Mouse (Mus musculus): ENCODE data around the gene Kcnk3. TPM values are rescaled to one million over a fixed set of nuclear protein-coding genes. Genes with fewer than 3 reads are reported as not detected.

Kcnk3 gene
- polyA plus RNA-seq, 1 experiment from 2014 or later: 0.12 TPM

GRCm38 (mm10) chr5:30611689-30612088 is 23.7 kb downstream of the Kcnk3 start:
- no peak overlapping the region for H3K4me3 ChIP-seq (ENCODE audit: low read depth, low read length)
- H3K36me3 ChIP-seq (ENCODE audit: control insufficient read depth, insufficient read depth, low read length): no peaks in the 10 kb centered on the region
- DNase-seq (ENCODE audit: low spot score) (no peak), ATAC-seq (ENCODE audit: insufficient number of reproducible peaks, low FRiP score, low TSS enrichment, low read depth) (no peak)
- 53% methylated on average over 3 of the region's 3 CpGs for WGBS
- no peak overlapping the region for H3K4me2 ChIP-seq (ENCODE audit: low read depth, severe bottlenecking)
- H3K9me3 ChIP-seq (ENCODE audit: control insufficient read depth, low read length): no peaks in the 10 kb centered on the region
- no peaks in the 10 kb centered on the region for H3K4me1 ChIP-seq (ENCODE audit: control insufficient read depth, insufficient read depth, low read length)
- H3K9ac ChIP-seq (ENCODE audit: low read length): no peak overlapping the region
- no peaks in the 10 kb centered on the region for H3K27me3 ChIP-seq (ENCODE audit: control insufficient read depth, insufficient read depth, low read length)
- no peak overlapping the region for H3K27ac ChIP-seq (replicated peaks; ENCODE audit: low read depth, low read length)

DNA sequence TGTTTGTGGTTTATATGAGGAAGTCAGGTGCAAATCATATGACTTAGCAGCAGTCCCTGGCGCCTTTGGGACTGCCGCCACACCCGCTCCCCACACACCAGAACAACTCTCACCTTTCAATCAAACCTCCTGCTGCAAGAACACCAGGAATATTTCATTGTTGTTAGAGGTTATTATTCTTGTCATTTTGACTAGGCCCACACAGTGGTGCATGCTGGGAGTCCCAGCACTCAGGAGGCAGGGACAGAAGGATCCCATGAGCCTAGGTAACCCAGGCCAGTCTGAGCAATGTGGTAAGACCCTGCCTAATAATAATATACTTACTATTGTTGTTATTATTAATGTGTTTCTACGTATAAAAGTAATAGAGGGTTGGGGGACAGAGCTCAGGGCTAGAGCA is 24.6 kb downstream of the Kcnk3 start:
- 91% methylated on average over 4 of the region's 4 CpGs for WGBS
- Histone ChIP-seq H3K27ac (replicated peaks; ENCODE audit: low read depth, low read length) (no peak overlapping the region), H3K9me3 (ENCODE audit: control insufficient read depth, low read length) (no peaks in the 10 kb centered on the region), H3K36me3 (ENCODE audit: control insufficient read depth, insufficient read depth, low read length) (no peaks in the 10 kb centered on the region), H3K27me3 (ENCODE audit: control insufficient read depth, insufficient read depth, low read length) (no peaks in the 10 kb centered on the region), H3K9ac (ENCODE audit: low read length) (no peak overlapping the region), H3K4me1 (ENCODE audit: control insufficient read depth, insufficient read depth, low read length) (no peaks in the 10 kb centered on the region), H3K4me3 (ENCODE audit: low read depth, low read length) (no peak overlapping the region), H3K4me2 (ENCODE audit: low read depth, severe bottlenecking) (no peak overlapping the region)
- ATAC-seq (ENCODE audit: insufficient number of reproducible peaks, low FRiP score, low TSS enrichment, low read depth): no peak
- DNase-seq (ENCODE audit: low spot score): no peak

DNA sequence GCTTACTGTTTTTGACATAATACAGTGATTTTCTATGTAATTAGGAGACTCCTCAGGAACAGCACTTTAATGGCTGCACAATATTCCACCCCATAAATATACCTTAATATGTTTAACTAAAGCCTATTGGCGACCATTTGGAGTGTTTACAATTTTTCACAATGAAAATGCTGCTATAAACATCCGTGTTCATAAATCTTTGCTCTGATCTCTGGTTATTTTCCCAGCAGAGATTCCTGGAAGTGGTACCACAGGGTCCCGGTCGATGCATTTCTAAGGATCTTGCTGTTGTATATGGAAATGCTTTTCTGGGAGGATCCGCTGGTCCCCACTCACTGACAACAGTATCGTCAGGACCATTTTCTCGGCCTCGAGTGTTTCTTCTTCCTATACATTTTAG is 25.3 kb downstream of the Kcnk3 start:
- H3K27me3 ChIP-seq (ENCODE audit: control insufficient read depth, insufficient read depth, low read length): no peaks in the 10 kb centered on the region
- no peak overlapping the region for H3K4me3 ChIP-seq (ENCODE audit: low read depth, low read length)
- WGBS: 83% methylated on average over 8 of the region's 8 CpGs
- H3K9me3 ChIP-seq (ENCODE audit: control insufficient read depth, low read length): no peaks in the 10 kb centered on the region
- no peak overlapping the region for H3K27ac ChIP-seq (replicated peaks; ENCODE audit: low read depth, low read length)
- no peak for DNase-seq (ENCODE audit: low spot score)
- H3K9ac ChIP-seq (ENCODE audit: low read length): no peak overlapping the region
- no peak for ATAC-seq (ENCODE audit: insufficient number of reproducible peaks, low FRiP score, low TSS enrichment, low read depth)
- H3K4me1 ChIP-seq (ENCODE audit: control insufficient read depth, insufficient read depth, low read length): no peaks in the 10 kb centered on the region
- H3K4me2 ChIP-seq (ENCODE audit: low read depth, severe bottlenecking): no peak overlapping the region
- H3K36me3 ChIP-seq (ENCODE audit: control insufficient read depth, insufficient read depth, low read length): no peaks in the 10 kb centered on the region

GRCm38 (mm10) chr5:30614221-30614620 is 26.3 kb downstream of the Kcnk3 start:
- no peaks in the 10 kb centered on the region for H3K4me1 ChIP-seq (ENCODE audit: control insufficient read depth, insufficient read depth, low read length)
- no peak overlapping the region for H3K4me2 ChIP-seq (ENCODE audit: low read depth, severe bottlenecking)
- no peak overlapping the region for H3K27ac ChIP-seq (replicated peaks; ENCODE audit: low read depth, low read length)
- ATAC-seq (ENCODE audit: insufficient number of reproducible peaks, low FRiP score, low TSS enrichment, low read depth): no peak
- no peaks in the 10 kb centered on the region for H3K27me3 ChIP-seq (ENCODE audit: control insufficient read depth, insufficient read depth, low read length)
- no peak overlapping the region for H3K9ac ChIP-seq (ENCODE audit: low read length)
- no peak overlapping the region for H3K4me3 ChIP-seq (ENCODE audit: low read depth, low read length)
- DNase-seq (ENCODE audit: low spot score): no peak
- no peaks in the 10 kb centered on the region for H3K9me3 ChIP-seq (ENCODE audit: control insufficient read depth, low read length)
- no peaks in the 10 kb centered on the region for H3K36me3 ChIP-seq (ENCODE audit: control insufficient read depth, insufficient read depth, low read length)
- WGBS: 63% methylated on average over 1 of the region's 1 CpGs

DNA sequence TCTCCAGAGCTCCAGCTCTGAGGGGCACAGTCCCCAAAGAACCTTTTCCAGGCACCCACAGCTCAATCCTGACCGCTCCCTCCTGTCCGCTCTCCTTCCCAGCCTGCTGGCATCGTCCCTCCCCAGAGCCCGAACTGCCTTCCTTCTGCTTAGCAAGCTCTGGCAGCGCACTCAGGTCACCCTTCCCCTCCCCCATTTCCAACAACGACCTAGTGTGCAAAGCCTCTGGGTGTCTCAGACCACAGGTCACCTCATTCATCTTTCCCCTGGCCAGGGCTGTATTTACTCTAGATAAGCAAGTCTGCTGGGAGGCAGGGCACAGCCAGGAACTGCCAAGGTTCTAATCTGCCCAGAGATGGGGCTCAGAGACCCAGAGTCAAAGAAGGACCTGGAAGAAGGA is 27.4 kb downstream of the Kcnk3 start:
- WGBS: 48% methylated on average over 6 of the region's 6 CpGs
- Histone ChIP-seq H3K27ac (replicated peaks; ENCODE audit: low read depth, low read length) (no peak overlapping the region), H3K4me1 (ENCODE audit: control insufficient read depth, insufficient read depth, low read length) (no peaks in the 10 kb centered on the region), H3K27me3 (ENCODE audit: control insufficient read depth, insufficient read depth, low read length) (no peaks in the 10 kb centered on the region), H3K9ac (ENCODE audit: low read length) (no peak overlapping the region), H3K36me3 (ENCODE audit: control insufficient read depth, insufficient read depth, low read length) (no peaks in the 10 kb centered on the region), H3K4me2 (ENCODE audit: low read depth, severe bottlenecking) (no peak overlapping the region), H3K4me3 (ENCODE audit: low read depth, low read length) (no peak overlapping the region), H3K9me3 (ENCODE audit: control insufficient read depth, low read length) (no peaks in the 10 kb centered on the region)
- ATAC-seq (ENCODE audit: insufficient number of reproducible peaks, low FRiP score, low TSS enrichment, low read depth) (no peak), DNase-seq (ENCODE audit: low spot score) (no peak)

DNA sequence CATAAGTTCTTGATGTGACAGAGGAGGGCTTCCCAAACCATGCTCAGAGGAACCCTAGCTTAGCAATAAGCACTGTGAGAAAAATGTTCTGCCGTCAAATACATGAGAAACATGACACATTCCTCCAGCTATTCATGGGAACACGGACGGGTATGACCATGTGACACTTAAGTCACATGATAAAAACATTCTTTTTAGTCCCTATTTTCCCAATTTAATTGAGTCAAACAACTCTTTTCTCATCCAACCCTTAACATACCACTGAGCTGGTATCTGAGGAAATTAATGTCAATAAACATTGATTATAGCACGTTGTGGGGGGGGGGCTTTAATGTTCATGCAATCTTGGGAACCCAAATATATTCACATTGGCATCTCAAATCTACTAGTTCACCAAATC is 27.8 kb downstream of the Kcnk3 start:
- Histone ChIP-seq H3K9me3 (ENCODE audit: control insufficient read depth, low read length) (no peaks in the 10 kb centered on the region), H3K4me1 (ENCODE audit: control insufficient read depth, insufficient read depth, low read length) (no peaks in the 10 kb centered on the region), H3K4me3 (ENCODE audit: low read depth, low read length) (no peak overlapping the region), H3K27me3 (ENCODE audit: control insufficient read depth, insufficient read depth, low read length) (peaks cover 3% of the 10 kb centered on the region), H3K9ac (ENCODE audit: low read length) (no peak overlapping the region), H3K27ac (replicated peaks; ENCODE audit: low read depth, low read length) (no peak overlapping the region), H3K4me2 (ENCODE audit: low read depth, severe bottlenecking) (no peak overlapping the region), H3K36me3 (ENCODE audit: control insufficient read depth, insufficient read depth, low read length) (no peaks in the 10 kb centered on the region)
- 89% methylated on average over 4 of the region's 4 CpGs for WGBS
- ATAC-seq (ENCODE audit: insufficient number of reproducible peaks, low FRiP score, low TSS enrichment, low read depth): no peak
- DNase-seq (ENCODE audit: low spot score): no peak

DNA sequence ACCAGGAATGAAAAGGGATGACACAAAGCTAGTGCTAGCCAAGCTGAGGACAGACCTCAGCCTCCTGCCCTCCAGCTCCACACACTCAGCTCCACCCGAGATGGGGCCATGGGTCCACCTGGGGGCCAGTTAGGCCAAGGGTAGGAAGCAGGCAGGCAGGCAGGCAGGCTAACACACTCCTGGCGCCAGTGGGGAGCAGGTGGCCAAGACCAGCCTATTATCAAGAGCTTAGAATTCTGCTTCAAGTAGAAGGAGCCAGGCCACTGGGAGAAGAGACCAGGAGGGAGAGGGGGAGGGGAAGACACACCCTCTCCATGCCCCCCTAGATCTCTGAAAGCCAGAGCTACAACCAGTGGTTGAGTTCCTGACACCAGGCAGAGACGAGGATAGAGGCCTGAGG is 28.7 kb downstream of the Kcnk3 start:
- H3K4me2 ChIP-seq (ENCODE audit: low read depth, severe bottlenecking): no peak overlapping the region
- H3K4me1 ChIP-seq (ENCODE audit: control insufficient read depth, insufficient read depth, low read length): no peaks in the 10 kb centered on the region
- H3K4me3 ChIP-seq (ENCODE audit: low read depth, low read length): no peak overlapping the region
- H3K27me3 ChIP-seq (ENCODE audit: control insufficient read depth, insufficient read depth, low read length): peaks cover 9% of the 10 kb centered on the region
- DNase-seq (ENCODE audit: low spot score) (no peak), ATAC-seq (ENCODE audit: insufficient number of reproducible peaks, low FRiP score, low TSS enrichment, low read depth) (no peak)
- 25% methylated on average over 3 of the region's 3 CpGs for WGBS
- no peaks in the 10 kb centered on the region for H3K9me3 ChIP-seq (ENCODE audit: control insufficient read depth, low read length)
- no peak overlapping the region for H3K9ac ChIP-seq (ENCODE audit: low read length)
- H3K36me3 ChIP-seq (ENCODE audit: control insufficient read depth, insufficient read depth, low read length): no peaks in the 10 kb centered on the region
- H3K27ac ChIP-seq (replicated peaks; ENCODE audit: low read depth, low read length): no peak overlapping the region

- Histone ChIP-seq H3K9me3 (ENCODE audit: control insufficient read depth, low read length) (no peaks in the 10 kb centered on the region), H3K27ac (replicated peaks; ENCODE audit: low read depth, low read length) (no peak overlapping the region), H3K4me1 (ENCODE audit: control insufficient read depth, insufficient read depth, low read length) (peaks cover 6% of the 10 kb centered on the region), H3K4me2 (ENCODE audit: low read depth, severe bottlenecking) (no peak overlapping the region), H3K4me3 (ENCODE audit: low read depth, low read length) (no peak overlapping the region), H3K36me3 (ENCODE audit: control insufficient read depth, insufficient read depth, low read length) (no peaks in the 10 kb centered on the region), H3K9ac (ENCODE audit: low read length) (no peak overlapping the region), H3K27me3 (ENCODE audit: control insufficient read depth, insufficient read depth, low read length) (peaks cover 16% of the 10 kb centered on the region)
- ATAC-seq (ENCODE audit: insufficient number of reproducible peaks, low FRiP score, low TSS enrichment, low read depth): no peak
- DNase-seq (ENCODE audit: low spot score): no peak
- WGBS: 23% methylated on average over 3 of the region's 3 CpGs
Measured at GRCm38 (mm10) chr5:30617357-30617756, 29.4 kb downstream of the Kcnk3 start.

DNA sequence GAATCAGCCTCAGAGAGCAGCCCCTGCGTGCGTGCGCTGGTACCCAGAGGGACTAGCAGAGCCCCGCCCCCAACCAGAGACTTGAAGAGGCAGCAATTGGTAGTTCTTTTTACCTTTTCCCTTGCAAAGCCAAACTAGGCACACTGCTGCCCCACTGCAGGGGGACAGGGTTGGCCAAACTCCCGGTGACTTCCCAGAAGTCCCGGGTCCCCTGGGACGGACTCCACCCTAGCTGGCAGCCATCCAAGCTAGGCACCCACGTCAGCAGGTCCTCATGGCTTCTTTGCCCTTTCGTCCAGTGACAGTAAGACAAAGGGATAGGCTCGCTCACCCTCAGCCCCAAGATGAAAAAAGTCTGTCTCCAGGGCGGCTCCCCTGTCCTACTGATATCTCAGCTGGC is 29.9 kb downstream of the Kcnk3 start:
- WGBS: 40% methylated on average over 11 of the region's 11 CpGs
- ATAC-seq (ENCODE audit: insufficient number of reproducible peaks, low FRiP score, low TSS enrichment, low read depth): no peak
- Histone ChIP-seq H3K9ac (ENCODE audit: low read length) (no peak overlapping the region), H3K27ac (replicated peaks; ENCODE audit: low read depth, low read length) (no peak overlapping the region), H3K27me3 (ENCODE audit: control insufficient read depth, insufficient read depth, low read length) (peaks cover 21% of the 10 kb centered on the region), H3K9me3 (ENCODE audit: control insufficient read depth, low read length) (no peaks in the 10 kb centered on the region), H3K4me3 (ENCODE audit: low read depth, low read length) (no peak overlapping the region), H3K4me2 (ENCODE audit: low read depth, severe bottlenecking) (no peak overlapping the region), H3K36me3 (ENCODE audit: control insufficient read depth, insufficient read depth, low read length) (no peaks in the 10 kb centered on the region), H3K4me1 (ENCODE audit: control insufficient read depth, insufficient read depth, low read length) (peaks cover 11% of the 10 kb centered on the region)
- no peak for DNase-seq (ENCODE audit: low spot score)
